Mouse (Mus musculus) myocyte (in vitro differentiated cells): ENCODE measurements at regions not wholly inside any gene's neighbourhood (a gene's known extent, or its start where the extent isn't known, plus 50 kb on each side); places are given as distances from the start of the nearest gene placed in this dataset.

Source experiments
- CEBPB ChIP-seq: IDR thresholded peaks from 2 replicates; pipeline ENCODE4 v1.6.1; 2011; ENCODE audit warnings: mild to moderate bottlenecking, moderate library complexity; ENCODE audit not compliant: poor library complexity, insufficient read depth, severe bottlenecking
- E2F4 ChIP-seq: IDR thresholded peaks from one replicate; pipeline ENCODE4 v1.6.1; 2011; ENCODE audit warnings: mild to moderate bottlenecking, control low read depth, moderate library complexity; ENCODE audit not compliant: insufficient read depth
- MAX ChIP-seq: IDR thresholded peaks from one replicate; pipeline ENCODE4 v1.6.1; 2011; ENCODE audit warnings: low read depth, mild to moderate bottlenecking, control low read depth
- MYOD1 ChIP-seq, 3 experiments: IDR thresholded peaks; one replicate each; pipeline ENCODE4 v1.6.1; 2011; ENCODE audit warnings: control low read depth in 2 of 3, low read depth in 2 of 3, mild to moderate bottlenecking in 2 of 3, moderate library complexity in 1 of 3; ENCODE audit not compliant: insufficient read length in 2 of 3, control insufficient read depth in 1 of 3
- POLR2A ChIP-seq: IDR thresholded peaks from one replicate; pipeline ENCODE4 v1.6.1; 2011; ENCODE audit warnings: low read depth, mild to moderate bottlenecking, control low read depth, moderate library complexity; ENCODE audit not compliant: insufficient read length
- USF1 ChIP-seq: IDR thresholded peaks from one replicate; pipeline ENCODE4 v1.6.1; 2011; ENCODE audit warnings: low read depth, mild to moderate bottlenecking, control low read depth, moderate library complexity

DNA sequence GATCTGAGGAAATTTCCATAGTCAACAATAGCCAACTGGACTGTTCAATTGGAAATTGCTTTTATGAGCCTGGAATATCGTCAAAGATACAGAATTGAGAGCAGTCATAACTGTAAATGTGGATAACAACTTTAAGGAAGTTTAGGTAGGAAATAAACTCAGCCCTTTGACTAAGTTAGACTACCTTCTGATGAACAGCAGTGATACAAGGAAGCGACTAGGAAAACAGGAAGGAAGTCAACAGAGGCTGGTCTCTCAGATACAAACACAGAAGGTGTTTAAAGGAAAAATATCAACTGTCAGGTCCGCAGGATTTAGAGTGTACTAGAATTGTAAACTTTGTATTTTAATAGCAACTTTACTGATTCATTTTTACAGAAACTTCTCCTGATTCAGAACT, 721.1 kb downstream of the Kcna4 start:
- TF ChIP-seq POLR2A = no peak
- TF ChIP-seq USF1 = no peak
- no peak for TF ChIP-seq MAX
- TF ChIP-seq MYOD1 (IDR thresholded peaks at IDR 0.05; ENCODE audit: control insufficient read depth in 1 of 3, insufficient read length in 2 of 3, low read depth in 2 of 3) = no peak
- TF ChIP-seq E2F4 = no peak
- TF ChIP-seq CEBPB = no peak
